Mouse (Mus musculus) heart, embryonic 11.5 days (tissue): ENCODE data around the gene Tmem214. TPM values are rescaled to one million over a fixed set of nuclear protein-coding genes. Genes with fewer than 3 reads are reported as not detected.

ENCODE experiments used
- ATAC-seq: fragments of 200-750 bp; cut with Nextera tagmentation; replicated peaks from 2 replicates; pipeline ENCODE4 v1.8.0; 2017; ENCODE audit warnings: moderate library complexity; ENCODE audit not compliant: insufficient number of reproducible peaks, low FRiP score, low TSS enrichment
- H3K27ac ChIP-seq: fragments of 300-500 bp; sonication (generic); 2 replicates; pipeline ENCODE4 v1.5.1; 2014; ENCODE audit warnings: mild to moderate bottlenecking, low read depth, low read length
- H3K27me3 ChIP-seq: fragments of 300-500 bp; sonication (generic); 2 replicates; pipeline ENCODE4 v1.6.1; 2014; ENCODE audit warnings: mild to moderate bottlenecking, low read length, mixed read lengths; ENCODE audit not compliant: control insufficient read depth, insufficient read depth
- H3K36me3 ChIP-seq: fragments of 300-500 bp; sonication (generic); 2 replicates; pipeline ENCODE4 v1.6.1; 2014; ENCODE audit warnings: mild to moderate bottlenecking, low read length, moderate library complexity, mixed read lengths; ENCODE audit not compliant: control insufficient read depth, insufficient read depth
- H3K4me1 ChIP-seq: fragments of 300-500 bp; sonication (generic); 2 replicates; pipeline ENCODE4 v1.6.1; 2014; ENCODE audit warnings: low read length; ENCODE audit not compliant: control insufficient read depth, insufficient read depth
- H3K4me2 ChIP-seq: fragments of 300-500 bp; sonication (generic); 2 replicates; pipeline ENCODE4 v1.6.1; 2014; ENCODE audit warnings: mild to moderate bottlenecking, moderate library complexity
- H3K4me3 ChIP-seq: fragments of 300-500 bp; sonication (generic); 2 replicates; pipeline ENCODE4 v1.5.1; 2014; ENCODE audit warnings: low read depth, low read length
- H3K9ac ChIP-seq: fragments of 300-500 bp; sonication (generic); 2 replicates; pipeline ENCODE4 v1.6.1; 2014; ENCODE audit warnings: mild to moderate bottlenecking, low read depth, low read length, moderate library complexity
- H3K9me3 ChIP-seq: fragments of 300-500 bp; sonication (generic); replicated peaks from 2 replicates; pipeline ENCODE4 v1.6.1; 2016; ENCODE audit warnings: low read length; ENCODE audit not compliant: control insufficient read depth
- WGBS: fragments of 180-500 bp; shearing (Covaris S2); extraction: QIAGEN DNeasy Blood & Tissue Kit; methylation state at CpG from one replicate; pipeline ENCODE4 v1.1.7; 2014; ENCODE audit not compliant: insufficient replicate concordance; 5-methylcytosine and 5-hydroxymethylcytosine counted together
- polyA plus RNA-seq: library from polyadenylated mRNA; unstranded; fragments of >200 nt; fragmentation: Nextera tagmentation; extraction: Ambion mirVana; gene quantifications from 2 replicates; pipeline ENCODE4 v1.2.1, GENCODE M21; 2014

The Tmem214 gene
- polyA plus RNA-seq, 1 experiment from 2014 or later = 48.2 TPM

- no peak for ATAC-seq
- Histone ChIP-seq H3K9me3 (no peaks in the 10 kb centered on the region), H3K36me3 (no peaks in the 10 kb centered on the region; the same call in 1 of the 2 replicates), H3K27me3 (no peaks in the 10 kb centered on the region), H3K4me1 (peaks cover 10% of the 10 kb centered on the region), H3K4me3 (no peak overlapping the region; the same call in 1 of the 2 replicates), H3K4me2 (peak overlapping the region; percentile 91), H3K27ac (no peak overlapping the region), H3K9ac (no peak overlapping the region)
- WGBS = 46% methylated on average over 4 of the region's 4 CpGs
Observed at GRCm38 (mm10) chr5:30886209-30886608, 18.4 kb downstream of the Tmem214 start.

GRCm38 (mm10) chr5:30886731-30887130, 18.9 kb downstream of the Tmem214 start:
- H3K27me3 ChIP-seq = no peaks in the 10 kb centered on the region
- H3K36me3 ChIP-seq = peaks cover 2% of the 10 kb centered on the region
- H3K9me3 ChIP-seq = no peaks in the 10 kb centered on the region
- WGBS = 41% methylated on average over 5 of the region's 5 CpGs
- H3K27ac ChIP-seq = peak overlapping the region; percentile 88; the same call in 1 of the 2 replicates
- ATAC-seq = no peak
- H3K4me3 ChIP-seq = peak overlapping the region; percentile 82
- peaks cover 10% of the 10 kb centered on the region for H3K4me1 ChIP-seq
- H3K9ac ChIP-seq = peak overlapping the region; percentile 84
- H3K4me2 ChIP-seq = peak overlapping the region; percentile 91

- peak overlapping the region; percentile 88 for H3K27ac ChIP-seq
- 1% methylated on average over 19 of the region's 19 CpGs for WGBS
- ATAC-seq = peak; percentile 49
- H3K4me1 ChIP-seq = peaks cover 10% of the 10 kb centered on the region
- peaks cover 8% of the 10 kb centered on the region for H3K36me3 ChIP-seq
- no peaks in the 10 kb centered on the region for H3K27me3 ChIP-seq
- no peaks in the 10 kb centered on the region for H3K9me3 ChIP-seq
- H3K9ac ChIP-seq = peak overlapping the region; percentile 84
- H3K4me3 ChIP-seq = peak overlapping the region; percentile 82
- peak overlapping the region; percentile 91 for H3K4me2 ChIP-seq
Observed at GRCm38 (mm10) chr5:30887331-30887761, 19.5 kb downstream of the Tmem214 start.

GRCm38 (mm10) chr5:30887858-30888336, 20.1 kb downstream of the Tmem214 start:
- Histone ChIP-seq H3K9ac (peak overlapping the region; percentile 84), H3K9me3 (no peaks in the 10 kb centered on the region), H3K27me3 (no peaks in the 10 kb centered on the region), H3K4me3 (peak overlapping the region; percentile 82), H3K27ac (peak overlapping the region; percentile 88), H3K4me1 (peaks cover 10% of the 10 kb centered on the region), H3K36me3 (peaks cover 13% of the 10 kb centered on the region), H3K4me2 (peak overlapping the region; percentile 91)
- ATAC-seq = peak; percentile 85
- WGBS = under 1% methylated on average over 28 of the region's 28 CpGs

GRCm38 (mm10) chr5:30888337-30889087, 20.7 kb downstream of the Tmem214 start, which contains the start of gene Agbl5:
Agbl5 (plus strand) TSS chr5:30888694.
- ATAC-seq = peak; percentile 89
- WGBS = 1% methylated on average over 42 of the region's 42 CpGs
- Histone ChIP-seq H3K4me2 (peak within 1 kb of the TSS; percentile 91), H3K27me3 (no peaks in the 10 kb centered on the region), H3K27ac (peak within 1 kb of the TSS; percentile 88), H3K36me3 (peaks cover 19% of the 10 kb centered on the region), H3K4me1 (peaks cover 10% of the 10 kb centered on the region), H3K4me3 (peak within 1 kb of the TSS; percentile 82), H3K9me3 (no peaks in the 10 kb centered on the region), H3K9ac (peak within 1 kb of the TSS; percentile 90)

- WGBS = 2% methylated on average over 33 of the region's 42 CpGs
Observed at GRCm38 (mm10) chr5:30889088-30889754, 21.4 kb downstream of the Tmem214 start.

GRCm38 (mm10) chr5:30890375-30890774, 22.6 kb downstream of the Tmem214 start:
- 73% methylated on average over 7 of the region's 7 CpGs for WGBS
- H3K9me3 ChIP-seq = no peaks in the 10 kb centered on the region
- H3K4me2 ChIP-seq = peak overlapping the region; percentile 91
- H3K4me1 ChIP-seq = peaks cover 10% of the 10 kb centered on the region
- H3K9ac ChIP-seq = no peak overlapping the region
- peaks cover 22% of the 10 kb centered on the region for H3K36me3 ChIP-seq
- H3K27me3 ChIP-seq = no peaks in the 10 kb centered on the region
- no peak for ATAC-seq
- H3K4me3 ChIP-seq = no peak overlapping the region
- no peak overlapping the region for H3K27ac ChIP-seq

More at GRCm38 (mm10) chr5:30889088-30889754, 21.4 kb downstream of the Tmem214 start:
- peak overlapping the region; percentile 91 for H3K4me2 ChIP-seq
- no peaks in the 10 kb centered on the region for H3K27me3 ChIP-seq
- H3K4me3 ChIP-seq = peak overlapping the region; percentile 82
- H3K9me3 ChIP-seq = no peaks in the 10 kb centered on the region
- peak overlapping the region; percentile 88 for H3K27ac ChIP-seq
- peak; percentile 50 for ATAC-seq
- peaks cover 19% of the 10 kb centered on the region for H3K36me3 ChIP-seq
- H3K9ac ChIP-seq = peak overlapping the region; percentile 90
- H3K4me1 ChIP-seq = peaks cover 10% of the 10 kb centered on the region

GRCm38 (mm10) chr5:30901860-30902259, 34.0 kb downstream of the Tmem214 start:
- Histone ChIP-seq H3K36me3 (peaks cover 19% of the 10 kb centered on the region), H3K27ac (no peak overlapping the region), H3K4me3 (no peak overlapping the region), H3K9ac (no peak overlapping the region), H3K9me3 (no peaks in the 10 kb centered on the region), H3K4me1 (peaks cover 15% of the 10 kb centered on the region), H3K4me2 (no peak overlapping the region), H3K27me3 (no peaks in the 10 kb centered on the region)
- 89% methylated on average over 5 of the region's 5 CpGs for WGBS
- no peak for ATAC-seq
